Mouse (Mus musculus) heart, postnatal 0 days (tissue): ENCODE results near the gene Gm8108. TPM values are rescaled to one million over a fixed set of nuclear protein-coding genes. Genes with fewer than 3 reads are reported as not detected.
"Not testable (repeated sequence)": the region's sequence is repeated elsewhere in the genome, so short reads cannot be mapped to it uniquely, and the experiment has no call there.

Experiments
- ATAC-seq: fragments of 200-750 bp; cut with Nextera tagmentation; 2 replicates; pipeline ENCODE4 v1.8.0; 2017; ENCODE audit warnings: low read depth, moderate number of reproducible peaks, moderate library complexity; ENCODE audit not compliant: insufficient read depth
- DNase-seq: peaks from one replicate; pipeline ENCODE4 v3.0.0-alpha.2; 2016; ENCODE audit warnings: low spot score
- H3K27ac ChIP-seq: fragments of 300-500 bp; sonication (generic); 2 replicates; pipeline ENCODE4 v1.5.1; 2014; ENCODE audit warnings: low read depth, mild to moderate bottlenecking
- H3K27me3 ChIP-seq: fragments of 300-500 bp; sonication (generic); 2 replicates; pipeline ENCODE4 v1.6.1; 2014; ENCODE audit warnings: low read length, mixed read lengths; ENCODE audit not compliant: control insufficient read depth, insufficient read depth
- H3K36me3 ChIP-seq: fragments of 300-500 bp; sonication (generic); replicated peaks from 2 replicates; pipeline ENCODE4 v1.6.1; 2014; ENCODE audit warnings: low read length, mixed read lengths; ENCODE audit not compliant: control insufficient read depth, insufficient read depth
- H3K4me1 ChIP-seq: fragments of 300-500 bp; sonication (generic); 2 replicates; pipeline ENCODE4 v1.6.1; 2014; ENCODE audit warnings: antibody characterized with exemption; ENCODE audit not compliant: control insufficient read depth, insufficient read depth
- H3K4me2 ChIP-seq: fragments of 300-500 bp; sonication (generic); 2 replicates; pipeline ENCODE4 v1.6.1; 2014; ENCODE audit warnings: low read depth, mild to moderate bottlenecking, low read length, moderate library complexity
- H3K4me3 ChIP-seq: fragments of 300-500 bp; sonication (generic); 2 replicates; pipeline ENCODE4 v1.5.1; 2014; ENCODE audit warnings: low read depth, low read length
- H3K9ac ChIP-seq: fragments of 300-500 bp; sonication (generic); replicated peaks from 2 replicates; pipeline ENCODE4 v1.6.1; 2014; ENCODE audit warnings: low read depth, low read length, mixed read lengths
- H3K9me3 ChIP-seq: fragments of 300-500 bp; sonication (generic); replicated peaks from 2 replicates; pipeline ENCODE4 v1.6.1; 2016; ENCODE audit warnings: low read length; ENCODE audit not compliant: control insufficient read depth
- WGBS: fragments of 180-500 bp; shearing (Covaris S2); extraction: QIAGEN DNeasy Blood & Tissue Kit; methylation state at CpG from one replicate; pipeline ENCODE4 v1.1.7; 2014; 5-methylcytosine and 5-hydroxymethylcytosine counted together
- polyA plus RNA-seq: library from polyadenylated mRNA; unstranded; fragments of >200 nt; fragmentation: Nextera tagmentation; extraction: Ambion mirVana; gene quantifications from 2 replicates; pipeline ENCODE4 v1.2.1, GENCODE M21; 2015
- total RNA-seq: library from RNA; depleted of rRNA; stranded (reverse); fragments of >200 nt; gene quantifications from 2 replicates; pipeline ENCODE4 v1.2.3, GENCODE M21; 2014; ENCODE audit warnings: low replicate concordance; rRNA removed

The Gm8108 gene
- total RNA-seq: 0.12 TPM in 1 of 2 replicates, not detected in the other
- polyA plus RNA-seq: 0.14 and 0.21 TPM in 2 replicates

- H3K4me3 ChIP-seq: peak within 1 kb of the TSS; percentile 34
- not testable (repeated sequence) for ATAC-seq, H3K9ac ChIP-seq, H3K27ac ChIP-seq, H3K36me3 ChIP-seq, H3K4me1 ChIP-seq, H3K27me3 ChIP-seq, H3K9me3 ChIP-seq
- peak; percentile 4 for DNase-seq
- H3K4me2 ChIP-seq: peak within 1 kb of the TSS; percentile 49
- WGBS: 2% methylated on average over 31 of the region's 37 CpGs
These were observed at the start of gene Gm8108 for GRCm38 (mm10) chr14:4110426-4110825. TSS of gene Gm8108 (plus strand) at chr14:4110526.

GRCm38 (mm10) chr14:4083820-4084219 lies 26.5 kb upstream of the Gm8108 start, which contains the start of gene Gm3115:
TSS of gene Gm3115 (plus strand) at chr14:4084120.
- WGBS: 47% methylated on average over 3 of the region's 3 CpGs

GRCm38 (mm10) chr14:4141646-4142045 lies 31.3 kb downstream of the Gm8108 start:
- not testable (repeated sequence) for H3K27ac ChIP-seq, H3K4me2 ChIP-seq, H3K4me3 ChIP-seq, ATAC-seq, H3K9ac ChIP-seq, H3K36me3 ChIP-seq, H3K4me1 ChIP-seq, H3K27me3 ChIP-seq, H3K9me3 ChIP-seq, DNase-seq
- 78% methylated on average over 4 of the region's 4 CpGs for WGBS

More at GRCm38 (mm10) chr14:4083820-4084219, 26.5 kb upstream of the Gm8108 start, which contains the start of gene Gm3115:
- H3K4me2 ChIP-seq, DNase-seq, H3K9me3 ChIP-seq, H3K4me1 ChIP-seq, H3K9ac ChIP-seq, H3K36me3 ChIP-seq, H3K27me3 ChIP-seq, ATAC-seq, H3K27ac ChIP-seq, H3K4me3 ChIP-seq: not testable (repeated sequence)

- H3K27ac ChIP-seq, ATAC-seq, H3K4me3 ChIP-seq, H3K27me3 ChIP-seq, H3K4me1 ChIP-seq, DNase-seq, H3K36me3 ChIP-seq, H3K4me2 ChIP-seq, H3K9ac ChIP-seq, H3K9me3 ChIP-seq: not testable (repeated sequence)
- WGBS: no CpG with 5 or more reads among the region's 2 CpGs
These were observed 54.4 kb downstream of the Gm8108 start, which contains the start of gene Gm3127 for GRCm38 (mm10) chr14:4164730-4165129. TSS of gene Gm3127 (plus strand) at chr14:4165030.

GRCm38 (mm10) chr14:4182030-4182429 lies 71.7 kb downstream of the Gm8108 start:
- H3K9me3 ChIP-seq, H3K27ac ChIP-seq, DNase-seq, ATAC-seq, H3K27me3 ChIP-seq, H3K36me3 ChIP-seq, H3K4me1 ChIP-seq, H3K9ac ChIP-seq, H3K4me3 ChIP-seq: not testable (repeated sequence)
- H3K4me2 ChIP-seq: 0 out of 2 replicates have a peak overlapping the region, but pooled peaks have one; percentile 23
- 12% methylated on average over 11 of the region's 14 CpGs for WGBS

Other genes starting within 250 kb of the Gm8108 start
- not detected in 2 replicates for gene Gm2916, start 226.4 kb upstream of the Gm8108 start, total RNA-seq
- gene Gm2916, start 226.4 kb upstream of the Gm8108 start, polyA plus RNA-seq: 0.07 and 0.11 TPM in 2 replicates
- not detected in 2 replicates for gene Gm3029, start 178.8 kb upstream of the Gm8108 start, total RNA-seq
- gene Gm3029, start 178.8 kb upstream of the Gm8108 start, polyA plus RNA-seq: not detected in 2 replicates
- 0.08 and 2.3 TPM in 2 replicates for gene Gm3095, start 147.0 kb upstream of the Gm8108 start, total RNA-seq
- not detected in 2 replicates for gene Gm3095, start 147.0 kb upstream of the Gm8108 start, polyA plus RNA-seq
- gene Gm3099, start 112.1 kb upstream of the Gm8108 start, total RNA-seq: not detected in 2 replicates
- not detected in 2 replicates for gene Gm3099, start 112.1 kb upstream of the Gm8108 start, polyA plus RNA-seq
- 0.23 TPM in 1 of 2 replicates, not detected in the other for gene Gm5796, start 86.6 kb upstream of the Gm8108 start, total RNA-seq
- 0.14 and 0.22 TPM in 2 replicates for gene Gm5796, start 86.6 kb upstream of the Gm8108 start, polyA plus RNA-seq
- not detected in 2 replicates for gene Gm3115, start 26.4 kb upstream of the Gm8108 start, total RNA-seq
- gene Gm3115, start 26.4 kb upstream of the Gm8108 start, polyA plus RNA-seq: not detected in 2 replicates
- not detected in 2 replicates for gene Gm3127, start 54.5 kb downstream of the Gm8108 start, total RNA-seq
- gene Gm3127, start 54.5 kb downstream of the Gm8108 start, polyA plus RNA-seq: not detected in 2 replicates
- not detected in 2 replicates for gene Gm2974, start 72.0 kb downstream of the Gm8108 start, total RNA-seq
- not detected in 2 replicates for gene Gm2974, start 72.0 kb downstream of the Gm8108 start, polyA plus RNA-seq
- gene Gm3138, start 139.1 kb downstream of the Gm8108 start, total RNA-seq: not detected in 2 replicates
- not detected in 2 replicates for gene Gm3138, start 139.1 kb downstream of the Gm8108 start, polyA plus RNA-seq
- gene Gm3149, start 206.8 kb downstream of the Gm8108 start, total RNA-seq: not detected in 2 replicates
- gene Gm3149, start 206.8 kb downstream of the Gm8108 start, polyA plus RNA-seq: not detected in 2 replicates
- gene 2610042L04Rik, start 224.2 kb downstream of the Gm8108 start, total RNA-seq: not detected in 2 replicates
- 0.07 TPM in 1 of 2 replicates, not detected in the other for gene 2610042L04Rik, start 224.2 kb downstream of the Gm8108 start, polyA plus RNA-seq